Mouse (Mus musculus) heart, postnatal 0 days (tissue): Measurements from ENCODE around the gene Snx9. TPM values are rescaled to one million over a fixed set of nuclear protein-coding genes. Genes with fewer than 3 reads are reported as not detected.

Source experiments
- ATAC-seq: fragments of 200-750 bp; cut with Nextera tagmentation; 2 replicates; pipeline ENCODE4 v1.8.0; 2017; ENCODE audit warnings: low read depth, moderate number of reproducible peaks, moderate library complexity; ENCODE audit not compliant: insufficient read depth
- DNase-seq: peaks from one replicate; pipeline ENCODE4 v3.0.0-alpha.2; 2016; ENCODE audit warnings: low spot score
- H3K27ac ChIP-seq: fragments of 300-500 bp; sonication (generic); 2 replicates; pipeline ENCODE4 v1.5.1; 2014; ENCODE audit warnings: low read depth, mild to moderate bottlenecking
- H3K27me3 ChIP-seq: fragments of 300-500 bp; sonication (generic); 2 replicates; pipeline ENCODE4 v1.6.1; 2014; ENCODE audit warnings: low read length, mixed read lengths; ENCODE audit not compliant: control insufficient read depth, insufficient read depth
- H3K36me3 ChIP-seq: fragments of 300-500 bp; sonication (generic); replicated peaks from 2 replicates; pipeline ENCODE4 v1.6.1; 2014; ENCODE audit warnings: low read length, mixed read lengths; ENCODE audit not compliant: control insufficient read depth, insufficient read depth
- H3K4me1 ChIP-seq: fragments of 300-500 bp; sonication (generic); 2 replicates; pipeline ENCODE4 v1.6.1; 2014; ENCODE audit warnings: antibody characterized with exemption; ENCODE audit not compliant: control insufficient read depth, insufficient read depth
- H3K4me2 ChIP-seq: fragments of 300-500 bp; sonication (generic); 2 replicates; pipeline ENCODE4 v1.6.1; 2014; ENCODE audit warnings: low read depth, mild to moderate bottlenecking, low read length, moderate library complexity
- H3K4me3 ChIP-seq: fragments of 300-500 bp; sonication (generic); 2 replicates; pipeline ENCODE4 v1.5.1; 2014; ENCODE audit warnings: low read depth, low read length
- H3K9ac ChIP-seq: fragments of 300-500 bp; sonication (generic); replicated peaks from 2 replicates; pipeline ENCODE4 v1.6.1; 2014; ENCODE audit warnings: low read depth, low read length, mixed read lengths
- H3K9me3 ChIP-seq: fragments of 300-500 bp; sonication (generic); replicated peaks from 2 replicates; pipeline ENCODE4 v1.6.1; 2016; ENCODE audit warnings: low read length; ENCODE audit not compliant: control insufficient read depth
- CTCF ChIP-seq: IDR thresholded peaks from 2 replicates; pipeline ENCODE4 v1.5.1; 2016; ENCODE audit warnings: antibody characterized with exemption, control low read depth, low read depth
- EP300 ChIP-seq: IDR thresholded peaks from 2 replicates; pipeline ENCODE4 v1.6.1; 2016; ENCODE audit warnings: antibody characterized with exemption, low read depth
- WGBS: fragments of 180-500 bp; shearing (Covaris S2); extraction: QIAGEN DNeasy Blood & Tissue Kit; methylation state at CpG from one replicate; pipeline ENCODE4 v1.1.7; 2014; 5-methylcytosine and 5-hydroxymethylcytosine counted together
- polyA plus RNA-seq: library from polyadenylated mRNA; unstranded; fragments of >200 nt; fragmentation: Nextera tagmentation; extraction: Ambion mirVana; gene quantifications from 2 replicates; pipeline ENCODE4 v1.2.1, GENCODE M21; 2015
- total RNA-seq: library from RNA; depleted of rRNA; stranded (reverse); fragments of >200 nt; gene quantifications from 2 replicates; pipeline ENCODE4 v1.2.3, GENCODE M21; 2014; ENCODE audit warnings: low replicate concordance

The Snx9 gene
- total and polyA plus RNA-seq, 2 experiments from 2014 or later: 16.0 to 21.0 TPM

GRCm38 (mm10) chr17:5841943-5842273 lies 779 bp downstream of the Snx9 start:
- DNase-seq: peak; percentile 66
- peak overlapping the region; percentile 99 for H3K9ac ChIP-seq
- H3K36me3 ChIP-seq: no peaks in the 10 kb centered on the region
- H3K4me3 ChIP-seq: peak overlapping the region; percentile 87
- ATAC-seq: no peak
- H3K27ac ChIP-seq: peak overlapping the region; percentile 100
- H3K27me3 ChIP-seq: no peaks in the 10 kb centered on the region
- peak overlapping the region; percentile 75 for H3K4me2 ChIP-seq
- WGBS: 0% methylated on average over 7 of the region's 7 CpGs
- H3K9me3 ChIP-seq: no peaks in the 10 kb centered on the region
- TF ChIP-seq CTCF (no peak), EP300 (no peak)
- H3K4me1 ChIP-seq: peaks cover 33% of the 10 kb centered on the region

DNA sequence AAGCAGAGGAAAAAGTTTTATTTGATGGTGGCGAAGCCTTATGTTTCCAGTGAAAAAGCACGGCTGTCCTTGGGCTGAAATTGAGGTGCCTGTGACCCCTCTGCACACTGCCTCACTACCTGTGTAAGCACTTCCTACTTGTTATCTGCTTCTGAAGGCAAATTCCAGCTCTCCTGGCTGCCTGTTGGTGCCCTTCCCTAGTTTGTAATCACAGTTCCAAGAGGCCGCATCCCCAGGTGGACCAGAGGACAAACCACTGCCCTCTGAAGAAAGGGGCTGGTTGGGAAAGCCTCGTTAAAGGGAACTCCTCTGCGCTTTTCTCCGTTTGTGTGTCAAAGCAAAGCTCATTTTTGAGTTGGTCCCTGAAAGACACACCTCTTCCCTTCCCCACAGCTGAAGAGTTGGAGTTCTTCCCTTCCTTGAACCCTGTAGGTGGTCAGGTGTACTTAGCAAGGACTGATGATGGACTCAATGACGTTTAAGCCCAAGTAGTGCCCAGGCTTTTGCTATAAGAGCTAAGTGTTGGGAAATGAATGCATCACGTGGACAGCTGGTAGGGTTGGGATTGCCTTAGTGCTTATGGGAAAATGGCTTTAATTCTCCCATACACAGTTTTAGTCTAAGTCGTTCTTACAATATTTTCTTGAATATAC lies 2.0 kb downstream of the Snx9 start:
- no peaks in the 10 kb centered on the region for H3K36me3 ChIP-seq
- no peak overlapping the region for H3K9ac ChIP-seq
- no peak for ATAC-seq
- no peak overlapping the region for H3K27ac ChIP-seq
- no peaks in the 10 kb centered on the region for H3K9me3 ChIP-seq
- H3K4me1 ChIP-seq: peaks cover 33% of the 10 kb centered on the region
- H3K27me3 ChIP-seq: no peaks in the 10 kb centered on the region
- 69% methylated on average over 9 of the region's 9 CpGs for WGBS
- H3K4me3 ChIP-seq: peak overlapping the region; percentile 87; the same call in 1 of the 2 replicates
- DNase-seq: no peak
- peak overlapping the region; percentile 75 for H3K4me2 ChIP-seq
- TF ChIP-seq CTCF: no peak

- Histone ChIP-seq H3K4me2 (no peak overlapping the region), H3K9ac (no peak overlapping the region), H3K9me3 (no peaks in the 10 kb centered on the region), H3K27ac (no peak overlapping the region), H3K27me3 (no peaks in the 10 kb centered on the region), H3K36me3 (no peaks in the 10 kb centered on the region), H3K4me3 (no peak overlapping the region), H3K4me1 (peaks cover 33% of the 10 kb centered on the region)
- WGBS: 96% methylated on average over 7 of the region's 7 CpGs
- ATAC-seq: no peak
- no peak for TF ChIP-seq CTCF
- no peak for TF ChIP-seq EP300
- no peak for DNase-seq
These were observed 2.5 kb downstream of the Snx9 start for GRCm38 (mm10) chr17:5843641-5843990.

DNA sequence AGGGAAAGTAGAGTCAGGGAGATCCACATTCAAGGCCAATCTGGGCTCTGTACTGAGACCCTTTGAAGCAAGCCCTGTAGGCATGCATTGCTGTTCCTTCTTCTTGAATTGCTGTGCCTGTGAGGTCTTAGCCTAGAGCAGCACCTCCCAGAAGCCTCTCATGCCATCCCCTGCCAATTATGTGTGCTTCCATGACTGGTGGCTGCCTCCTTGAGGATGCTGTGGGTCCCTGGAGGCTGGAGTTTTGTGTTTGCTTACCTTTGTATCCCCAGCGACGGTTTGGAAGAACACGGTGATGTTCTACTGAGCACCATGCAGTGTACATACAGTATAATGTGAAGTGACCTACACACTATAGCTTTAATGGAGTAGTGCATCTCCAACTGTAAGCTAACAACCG lies 4.2 kb downstream of the Snx9 start:
- no peak for ATAC-seq

DNA sequence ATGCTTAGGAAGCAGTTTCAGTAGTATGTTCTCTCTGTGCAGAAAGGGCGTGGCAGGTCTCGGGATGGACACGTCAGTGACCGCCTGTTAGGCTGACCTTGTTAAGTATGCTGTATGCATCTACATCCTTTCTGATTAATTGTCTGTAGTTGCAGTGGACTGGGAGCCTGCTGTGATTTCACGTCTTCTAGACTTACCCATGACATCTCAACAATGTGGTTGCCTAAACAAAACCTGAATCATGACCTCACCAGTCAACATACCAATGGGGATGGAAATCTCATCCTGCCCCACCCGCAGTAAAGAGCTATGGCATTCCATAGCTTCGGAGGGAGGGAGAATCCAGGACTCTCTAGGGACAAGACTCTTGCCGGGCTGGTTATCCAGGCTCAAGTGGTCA lies 5.0 kb downstream of the Snx9 start:
- 46% methylated on average over 8 of the region's 8 CpGs for WGBS
- Histone ChIP-seq H3K9ac (no peak overlapping the region), H3K9me3 (no peaks in the 10 kb centered on the region), H3K36me3 (no peaks in the 10 kb centered on the region), H3K27me3 (no peaks in the 10 kb centered on the region), H3K27ac (no peak overlapping the region), H3K4me1 (peaks cover 31% of the 10 kb centered on the region), H3K4me3 (no peak overlapping the region), H3K4me2 (no peak overlapping the region)
- ATAC-seq (0 out of 2 replicates have a peak, but pooled peaks have one; percentile 5), DNase-seq (peak; percentile 14)
- TF ChIP-seq EP300: no peak
- TF ChIP-seq CTCF: no peak

More for the DNA sequence above, 4.2 kb downstream of the Snx9 start:
- peaks cover 31% of the 10 kb centered on the region for H3K4me1 ChIP-seq
- H3K27ac ChIP-seq: no peak overlapping the region
- no peaks in the 10 kb centered on the region for H3K9me3 ChIP-seq
- no peaks in the 10 kb centered on the region for H3K36me3 ChIP-seq
- no peak overlapping the region for H3K4me2 ChIP-seq
- WGBS: 77% methylated on average over 4 of the region's 4 CpGs
- H3K9ac ChIP-seq: no peak overlapping the region
- H3K4me3 ChIP-seq: no peak overlapping the region
- TF ChIP-seq EP300 (no peak), CTCF (no peak)
- DNase-seq: no peak
- no peaks in the 10 kb centered on the region for H3K27me3 ChIP-seq

DNA sequence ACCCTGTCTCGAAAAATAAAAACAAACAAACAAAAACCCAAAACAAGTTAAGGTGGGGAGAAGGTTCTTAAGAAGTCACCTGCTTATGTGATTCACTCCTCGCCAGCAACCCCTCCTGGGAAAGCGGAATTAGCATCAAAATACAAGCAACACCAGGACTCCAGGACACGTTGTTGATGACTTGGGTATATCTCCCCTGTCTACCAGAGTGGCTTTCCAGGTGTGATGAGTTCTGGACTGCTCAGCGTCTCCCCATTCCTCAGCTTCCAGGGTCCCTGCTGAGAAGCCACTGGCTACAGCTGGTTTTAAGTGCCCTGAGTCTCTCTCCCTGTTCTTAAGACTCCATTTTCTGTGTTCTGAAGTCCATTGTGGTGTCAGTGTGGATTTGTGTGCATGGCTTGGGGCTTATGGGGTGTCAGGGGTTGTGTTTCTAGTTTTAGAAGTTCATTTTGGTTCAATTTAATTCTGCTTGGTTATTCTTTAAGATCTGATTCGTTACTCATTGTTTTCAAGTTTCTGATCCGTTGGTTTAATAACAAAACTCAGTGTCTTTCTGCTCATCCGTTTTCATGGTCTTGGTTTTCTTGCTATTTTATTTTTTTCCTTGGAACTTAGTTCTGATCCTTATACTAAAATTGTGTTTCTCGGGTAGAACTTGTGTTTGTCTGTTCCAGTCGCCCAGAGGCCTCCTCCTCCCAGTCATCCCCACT lies 7.7 kb downstream of the Snx9 start:
- DNase-seq (no peak), ATAC-seq (no peak)
- H3K27ac ChIP-seq: peak overlapping the region; percentile 49
- WGBS: 68% methylated on average over 10 of the region's 10 CpGs
- no peaks in the 10 kb centered on the region for H3K9me3 ChIP-seq
- H3K36me3 ChIP-seq: no peaks in the 10 kb centered on the region
- H3K4me1 ChIP-seq: peaks cover 20% of the 10 kb centered on the region; the same call in 1 of the 2 replicates
- TF ChIP-seq EP300 (no peak), CTCF (no peak)
- H3K4me2 ChIP-seq: peak overlapping the region; percentile 70
- H3K27me3 ChIP-seq: no peaks in the 10 kb centered on the region
- H3K4me3 ChIP-seq: peak overlapping the region; percentile 36
- peak overlapping the region; percentile 53; the same call in 1 of the 2 replicates for H3K9ac ChIP-seq
